Mouse (Mus musculus): ENCODE results near the gene Olfr761.
"Not testable (repeated sequence)": the region's sequence is repeated elsewhere in the genome, so short reads cannot be mapped to it uniquely, and the experiment has no call there.

DNA sequence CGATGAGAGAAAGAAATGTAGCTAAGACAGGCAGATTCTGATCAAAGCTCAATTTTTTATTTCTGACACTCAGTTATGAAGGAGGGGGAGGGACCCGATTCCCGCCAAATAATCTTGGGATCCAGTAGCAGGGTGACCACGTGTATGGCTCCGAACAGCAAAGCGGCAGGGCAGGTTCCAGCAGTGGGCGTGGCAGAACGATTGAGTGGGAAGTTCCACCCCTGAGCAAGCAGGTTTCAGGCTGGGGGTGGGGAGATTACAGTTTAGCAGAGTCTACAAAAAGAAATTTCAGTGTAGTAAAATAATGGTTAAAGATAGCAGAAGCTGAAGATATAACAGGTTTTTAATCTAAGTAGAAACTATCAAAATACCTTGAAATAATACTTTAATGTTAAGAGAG lies 46.1 kb downstream of the Olfr761 start:
- not testable (repeated sequence) for TF ChIP-seq CTCF (IDR thresholded peaks at IDR 0.05; ENCODE audit: control insufficient read depth, insufficient read depth, low read length); POLR2A (IDR thresholded peaks at IDR 0.05; ENCODE audit: borderline replicate concordance, control insufficient read depth, low read depth, low read length)

All from bone marrow, adult 2 months (tissue).